Comparison of ENCODE assay signal across 15 mouse cellular contexts in genomic region chr7:116457391-116457790, GRCm38 (mm10). TPM values are rescaled to one million over a fixed set of nuclear protein-coding genes. Genes with fewer than 3 reads are reported as not detected.
DNase-seq lines count a peak whose midpoint lies in the region; ATAC-seq and TF ChIP-seq lines count a peak whose summit lies in the region.
"Had no signal": no experiment of that assay in that cellular context is flagged by ENCODE, and none has a peak within 500 bp of the region (broad histone marks: within the 10 kb centered on the region; RNA-seq: fewer than 3 reads in every experiment).

No protein-coding gene starts in this region.

- H3K36me3 ChIP-seq in heart, adult 2 months (ENCODE audit: control insufficient read depth, insufficient read depth, low read length): no peaks in the 10 kb centered on the region
- H3K36me3 ChIP-seq in lung, embryonic 15.5 days: no peaks in the 10 kb centered on the region
- H3K36me3 ChIP-seq in intestine, embryonic 16.5 days (ENCODE audit: control insufficient read depth, insufficient read depth, low read length): no peaks in the 10 kb centered on the region
- H3K36me3 ChIP-seq in myocyte (ENCODE audit: control insufficient read depth, insufficient read depth): no peaks in the 10 kb centered on the region
- H3K36me3 ChIP-seq in liver, embryonic 11.5 days (ENCODE audit: control insufficient read depth, insufficient read depth, low read length): no peaks in the 10 kb centered on the region
- H3K36me3 ChIP-seq: liver, embryonic 12.5 days had no signal

- H3K27me3 ChIP-seq in heart, adult 2 months (ENCODE audit: control insufficient read depth, insufficient read depth, low read length): no peaks in the 10 kb centered on the region
- H3K27me3 ChIP-seq in lung, embryonic 15.5 days: no peaks in the 10 kb centered on the region
- H3K27me3 ChIP-seq in intestine, embryonic 16.5 days (replicated peaks; ENCODE audit: control insufficient read depth, insufficient read depth, low read length): no peaks in the 10 kb centered on the region
- no peaks in the 10 kb centered on the region for H3K27me3 ChIP-seq in myocyte (ENCODE audit: control insufficient read depth, insufficient read depth, insufficient read length)
- H3K27me3 ChIP-seq in liver, embryonic 11.5 days (replicated peaks; ENCODE audit: control insufficient read depth, insufficient read depth, low read length): no peaks in the 10 kb centered on the region
- H3K27me3 ChIP-seq: liver, embryonic 12.5 days had no signal

- TF ChIP-seq EP300 in heart, adult 2 months (IDR thresholded peaks at IDR 0.05; ENCODE audit: insufficient read depth, low read depth, low read length): 0 out of 2 replicates have a peak, but pooled peaks have one; percentile 44

- H3K4me3 ChIP-seq in heart, adult 2 months: no peak overlapping the region
- H3K4me3 ChIP-seq in lung, embryonic 15.5 days: no peak overlapping the region
- H3K4me3 ChIP-seq in intestine, embryonic 16.5 days (ENCODE audit: low read length): no peak overlapping the region
- no peak overlapping the region for H3K4me3 ChIP-seq in myocyte
- H3K4me3 ChIP-seq in liver, embryonic 11.5 days (ENCODE audit: low read depth, low read length): no peak overlapping the region
- H3K4me3 ChIP-seq: erythroblast, embryonic 14.5 days; liver, embryonic 12.5 days had no signal

- no peak overlapping the region for H3K9ac ChIP-seq in heart, adult 2 months (ENCODE audit: low read depth, low read length)
- no peak overlapping the region for H3K9ac ChIP-seq in lung, embryonic 15.5 days
- H3K9ac ChIP-seq in intestine, embryonic 16.5 days (ENCODE audit: low read depth, low read length): no peak overlapping the region
- no peak overlapping the region for H3K9ac ChIP-seq in liver, embryonic 11.5 days (ENCODE audit: low read depth, low read length)
- H3K9ac ChIP-seq: liver, embryonic 12.5 days had no signal

- peaks cover 8% of the 10 kb centered on the region for H3K4me1 ChIP-seq in heart, adult 2 months (ENCODE audit: control insufficient read depth, insufficient read depth, low read length)
- peaks cover 6% of the 10 kb centered on the region; the same call in 1 of the 2 replicates for H3K4me1 ChIP-seq in lung, embryonic 15.5 days
- peaks cover 8% of the 10 kb centered on the region for H3K4me1 ChIP-seq in intestine, embryonic 16.5 days (ENCODE audit: control insufficient read depth, insufficient read depth, low read length)
- no peaks in the 10 kb centered on the region for H3K4me1 ChIP-seq in liver, embryonic 11.5 days (replicated peaks; ENCODE audit: control insufficient read depth, insufficient read depth, low read length)
- H3K4me1 ChIP-seq: liver, embryonic 12.5 days had no signal

- H3K27ac ChIP-seq in heart, adult 2 months: peak overlapping the region; percentile 66
- peak overlapping the region; percentile 3; the same call in 1 of the 2 replicates for H3K27ac ChIP-seq in lung, embryonic 15.5 days
- H3K27ac ChIP-seq in intestine, embryonic 16.5 days (ENCODE audit: low read length): peak overlapping the region; percentile 75
- no peak overlapping the region for H3K27ac ChIP-seq in liver, embryonic 11.5 days (ENCODE audit: low read depth, low read length)
- H3K27ac ChIP-seq: liver, embryonic 12.5 days had no signal

- intact Hi-C loops in heart, adult 2 months (cut with DNase I): loop anchor here (5.0 kb wide), 1 partner anchor 45 kb away; the partner anchor contains the start of gene Nucb2
- intact Hi-C loops in heart, postnatal 10 days (cut with DNase I): no loop called here

- no peak overlapping the region for H3K4me2 ChIP-seq in lung, embryonic 15.5 days
- no peak overlapping the region for H3K4me2 ChIP-seq in intestine, embryonic 16.5 days (ENCODE audit: low read depth, low read length)
- peak overlapping the region; percentile 28 for H3K4me2 ChIP-seq in myocyte (ENCODE audit: low read depth)
- no peak overlapping the region for H3K4me2 ChIP-seq in liver, embryonic 11.5 days
- H3K4me2 ChIP-seq: liver, embryonic 12.5 days had no signal

- no peak overlapping the region for H3ac ChIP-seq in myocyte (ENCODE audit: control insufficient read depth, insufficient read length)

- peak; percentile 58; the same call in 1 of the 2 replicates for ATAC-seq in lung, embryonic 15.5 days (ENCODE audit: borderline replicate concordance, extremely low read depth, low FRiP score, low TSS enrichment)
- ATAC-seq in intestine, embryonic 16.5 days: peak; percentile 29
- ATAC-seq in liver, embryonic 11.5 days (replicated peaks; ENCODE audit: low FRiP score): no peak
- ATAC-seq: activated CD4-positive, CD25-positive, alpha-beta regulatory T cell, adult 4 months; liver, embryonic 12.5 days had no signal

- 47% methylated on average over 6 of the region's 6 CpGs for WGBS in heart, adult 2 months
- WGBS in lung, embryonic 15.5 days: 56% methylated on average over 6 of the region's 6 CpGs
- WGBS in intestine, embryonic 16.5 days: 67% methylated on average over 6 of the region's 6 CpGs
- WGBS in liver, embryonic 11.5 days: 82% methylated on average over 6 of the region's 6 CpGs

- no peaks in the 10 kb centered on the region for H3K9me3 ChIP-seq in lung, embryonic 15.5 days
- H3K9me3 ChIP-seq in intestine, embryonic 16.5 days (ENCODE audit: control insufficient read depth, low read length): no peaks in the 10 kb centered on the region
- no peaks in the 10 kb centered on the region for H3K9me3 ChIP-seq in liver, embryonic 11.5 days (ENCODE audit: control insufficient read depth, low read length)
- H3K9me3 ChIP-seq: liver, embryonic 12.5 days had no signal

- DNase-seq in heart, adult 2 months: peak in 1 of 2 experiments; percentile 9
- DNase-seq in heart, postnatal 10 days: no peak
- DNase-seq in lung, adult 18-20 months: no peak
- no peak for DNase-seq in liver, embryonic 11.5 days (ENCODE audit: low spot score)
- DNase-seq in cerebellum, postnatal 25 days: no peak
- DNase-seq: cerebellum, adult 11-12 months; kidney, adult 11 months; right cerebral cortex, postnatal 14 days; thymus, adult 18-20 months had no signal

- TF ChIP-seq POLR2A in heart, adult 2 months (IDR thresholded peaks at IDR 0.05; ENCODE audit: insufficient read depth, low read depth, low read length): no peak
- no peak for TF ChIP-seq POLR2A in myocyte (IDR thresholded peaks at IDR 0.05; ENCODE audit: insufficient read length, low read depth)

- no peak for TF ChIP-seq CTCF in heart, adult 2 months (IDR thresholded peaks at IDR 0.05)

- no peaks in the 10 kb centered on the region for H3K79me2 ChIP-seq in heart, adult 2 months (replicated peaks; ENCODE audit: control insufficient read depth, insufficient read depth, low read length)
- H3K79me2 ChIP-seq in myocyte (ENCODE audit: control insufficient read depth, insufficient read depth): no peaks in the 10 kb centered on the region

TF ChIP-seq in myocyte, 11 proteins besides CTCF, POLR2A, EP300 and RAD21:
- TF ChIP-seq TCF12 (IDR thresholded peaks at IDR 0.05; ENCODE audit: insufficient read depth, poor library complexity, severe bottlenecking) (no peak), MAX (IDR thresholded peaks at IDR 0.05; ENCODE audit: low read depth) (no peak), MYOG (IDR thresholded peaks at IDR 0.05; ENCODE audit: control insufficient read depth in 1 of 3, insufficient read depth in 1 of 3, insufficient read length in 2 of 3, low read depth in 2 of 3) (no peak), USF1 (IDR thresholded peaks at IDR 0.05; ENCODE audit: low read depth) (no peak), CEBPB (IDR thresholded peaks at IDR 0.05; ENCODE audit: insufficient read depth, poor library complexity, severe bottlenecking) (no peak), MYOD1 (IDR thresholded peaks at IDR 0.05; ENCODE audit: control insufficient read depth in 1 of 3, insufficient read length in 2 of 3, low read depth in 2 of 3) (no peak), REST (IDR thresholded peaks at IDR 0.05; ENCODE audit: insufficient read depth, insufficient read length) (no peak), POLR2AphosphoS2 (IDR thresholded peaks at IDR 0.05; ENCODE audit: insufficient read length, low read depth) (no peak), E2F4 (IDR thresholded peaks at IDR 0.05; ENCODE audit: insufficient read depth) (no peak), SRF (IDR thresholded peaks at IDR 0.05; ENCODE audit: control insufficient read depth, insufficient read length, low read depth) (no peak), TCF3 (IDR thresholded peaks at IDR 0.05; ENCODE audit: insufficient read length, low read depth) (no peak)

RNA-seq across cellular contexts. Expression of gene Pik3c2a, which starts 14.1 kb away (rescaled TPM):
- 10 to 100 TPM; 13.4 to 16.3 TPM for total RNA-seq in heart, adult 2 months (2021)
- polyA plus RNA-seq in heart, adult 2 months (2012; rRNA removed): 2.5 and 5.0 TPM in 2 replicates
- total RNA-seq in heart, postnatal 10 days (2021): 10 to 100 TPM; 27.0 to 28.3 TPM
- 21.9 and 27.8 TPM in 2 replicates for polyA plus RNA-seq in lung, embryonic 15.5 days (2015; fragmentation: Nextera tagmentation; extraction: Ambion mirVana)
- 22.7 and 23.2 TPM in 2 replicates for polyA plus RNA-seq in intestine, embryonic 16.5 days (2015; fragmentation: Nextera tagmentation; extraction: Ambion mirVana)
- polyA plus RNA-seq in myocyte (2012; fragmentation: generic; extraction: Trizol): 2.0 TPM
- polyA plus RNA-seq in liver, embryonic 11.5 days (2014; fragmentation: Nextera tagmentation; extraction: Ambion mirVana): 14.9 and 16.8 TPM in 2 replicates
- polyA plus RNA-seq: erythroblast, embryonic 14.5 days had no signal

RNA-seq across cellular contexts. Expression of gene Nucb2, which starts 46.8 kb away (rescaled TPM):
- 1 to 10 TPM; 6.9 to 7.3 TPM for total RNA-seq in heart, adult 2 months (2021)
- 1.8 and 2.3 TPM in 2 replicates for polyA plus RNA-seq in heart, adult 2 months (2012; rRNA removed)
- 10 to 100 TPM; 13.8 to 14.4 TPM for total RNA-seq in heart, postnatal 10 days (2021)
- 18.2 and 19.0 TPM in 2 replicates for polyA plus RNA-seq in lung, embryonic 15.5 days (2015; fragmentation: Nextera tagmentation; extraction: Ambion mirVana)
- 16.4 and 19.4 TPM in 2 replicates for polyA plus RNA-seq in intestine, embryonic 16.5 days (2015; fragmentation: Nextera tagmentation; extraction: Ambion mirVana)
- 4.5 TPM for polyA plus RNA-seq in myocyte (2012; fragmentation: generic; extraction: Trizol)
- polyA plus RNA-seq in liver, embryonic 11.5 days (2014; fragmentation: Nextera tagmentation; extraction: Ambion mirVana): 8.1 and 8.3 TPM in 2 replicates
- polyA plus RNA-seq: erythroblast, embryonic 14.5 days had no signal
